Mouse (Mus musculus): Measurements from ENCODE around the gene Atp2b2.

- no peak for TF ChIP-seq POLR2A (IDR thresholded peaks at IDR 0.05; ENCODE audit: extremely low read depth, insufficient read depth, low read length)
- no peak for TF ChIP-seq CTCF (IDR thresholded peaks at IDR 0.05; ENCODE audit: low read depth, low read length)
These were observed 299.3 kb downstream of the Atp2b2 start for GRCm38 (mm10) chr6:113743111-113743510.
